Mouse (Mus musculus) hindbrain, embryonic 14.5 days (tissue): ENCODE results near the gene Pmpcb. TPM values are rescaled to one million over a fixed set of nuclear protein-coding genes. Genes with fewer than 3 reads are reported as not detected.
A peak's percentile ranks its signal among the peaks of the same experiment; 100 is the strongest.

ENCODE experiments used
- ATAC-seq: fragments of 200-750 bp; cut with Nextera tagmentation; 2 replicates; pipeline ENCODE4 v1.8.0; 2017; ENCODE audit warnings: moderate number of reproducible peaks, mild to moderate bottlenecking, moderate TSS enrichment, moderate library complexity; ENCODE audit not compliant: low FRiP score
- DNase-seq: peaks from one replicate; pipeline ENCODE4 v3.0.0-alpha.2; 2015; ENCODE audit warnings: low spot score
- H3K27ac ChIP-seq: fragments of 300-500 bp; sonication (generic); 2 replicates; pipeline ENCODE4 v1.5.1; 2014; ENCODE audit warnings: mild to moderate bottlenecking, moderate library complexity
- H3K27me3 ChIP-seq: fragments of 300-500 bp; sonication (generic); 2 replicates; pipeline ENCODE4 v1.6.1; 2014; ENCODE audit warnings: mild to moderate bottlenecking, low read length, mixed read lengths; ENCODE audit not compliant: control insufficient read depth, insufficient read depth
- H3K36me3 ChIP-seq: fragments of 300-500 bp; sonication (generic); replicated peaks from 2 replicates; pipeline ENCODE4 v1.6.1; 2014; ENCODE audit not compliant: control insufficient read depth, insufficient read depth
- H3K4me1 ChIP-seq: fragments of 300-500 bp; sonication (generic); replicated peaks from 2 replicates; pipeline ENCODE4 v1.6.1; 2014; ENCODE audit warnings: antibody characterized with exemption, low read length, mixed read lengths; ENCODE audit not compliant: control insufficient read depth, insufficient read depth
- H3K4me2 ChIP-seq: fragments of 300-500 bp; sonication (generic); replicated peaks from 2 replicates; pipeline ENCODE4 v1.6.1; 2014; ENCODE audit warnings: mild to moderate bottlenecking, moderate library complexity
- H3K4me3 ChIP-seq: fragments of 300-500 bp; sonication (generic); replicated peaks from 2 replicates; pipeline ENCODE4 v1.5.1; 2014; ENCODE audit warnings: mild to moderate bottlenecking, low read length
- H3K9ac ChIP-seq: fragments of 300-500 bp; sonication (generic); 2 replicates; pipeline ENCODE4 v1.6.1; 2014
- H3K9me3 ChIP-seq: fragments of 300-500 bp; sonication (generic); 2 replicates; pipeline ENCODE4 v1.6.1; 2016; ENCODE audit warnings: low read length; ENCODE audit not compliant: control insufficient read depth
- WGBS: fragments of 180-500 bp; shearing (Covaris S2); extraction: QIAGEN DNeasy Blood & Tissue Kit; methylation state at CpG from one replicate; pipeline ENCODE4 v1.1.7; 2014; 5-methylcytosine and 5-hydroxymethylcytosine counted together
- polyA plus RNA-seq: library from polyadenylated mRNA; unstranded; fragments of >200 nt; fragmentation: Nextera tagmentation; extraction: Ambion mirVana; gene quantifications from 2 replicates; pipeline ENCODE4 v1.2.1, GENCODE M21; 2014

Gene Pmpcb
- polyA plus RNA-seq, 1 experiment from 2014 or later = 74.8 TPM

DNA sequence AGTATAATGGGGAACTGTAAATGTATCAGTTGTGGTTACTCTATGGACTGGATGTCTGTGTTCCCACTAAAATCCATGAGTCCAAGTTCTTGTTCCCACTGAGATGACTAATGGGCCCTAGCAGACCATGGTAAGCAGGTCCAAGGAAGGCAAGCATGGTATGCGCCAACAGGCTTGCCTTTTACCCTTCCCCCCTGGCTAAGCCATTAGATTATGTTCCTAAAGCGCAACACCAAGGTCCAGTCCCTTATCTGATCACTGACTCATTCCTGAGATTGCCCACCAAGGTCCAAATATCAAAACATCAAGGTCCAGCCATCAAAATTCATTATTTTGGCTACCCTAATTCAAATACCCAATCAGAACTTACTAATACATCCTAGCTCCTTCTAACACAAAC, 17.7 kb upstream of the Pmpcb start:
- H3K4me2 ChIP-seq = no peak overlapping the region
- 89% methylated on average over 2 of the region's 2 CpGs for WGBS
- no peaks in the 10 kb centered on the region for H3K36me3 ChIP-seq

DNA sequence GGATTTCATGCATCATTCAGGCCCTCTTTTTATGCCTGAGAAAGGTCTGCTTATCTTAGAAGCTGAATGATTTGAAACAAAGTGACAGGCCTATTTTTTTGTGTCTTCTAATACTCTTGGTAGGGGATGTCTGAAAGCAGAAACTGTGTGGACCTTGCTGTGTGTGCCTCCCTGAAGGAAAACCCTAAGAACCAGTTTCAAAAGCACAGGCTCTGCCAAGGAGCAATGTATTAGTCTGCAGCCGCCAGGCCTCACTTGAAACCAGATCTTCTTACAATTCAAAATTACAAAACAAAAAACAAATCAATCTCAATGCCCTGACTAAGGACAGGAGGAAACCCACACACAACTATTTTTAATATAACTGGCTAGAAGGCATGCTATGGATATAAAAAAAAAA, 12.5 kb upstream of the Pmpcb start:
- WGBS = 33% methylated on average over 1 of the region's 1 CpGs
- no peaks in the 10 kb centered on the region for H3K27me3 ChIP-seq
- H3K4me3 ChIP-seq = no peak overlapping the region
- DNase-seq = no peak
- no peak overlapping the region for H3K9ac ChIP-seq
- no peaks in the 10 kb centered on the region for H3K9me3 ChIP-seq
- peak overlapping the region; percentile 57 for H3K27ac ChIP-seq
- H3K4me1 ChIP-seq = 0 out of 2 replicates have a peak, but pooled peaks cover 7% of the 10 kb centered on the region
- no peak overlapping the region for H3K4me2 ChIP-seq
- H3K36me3 ChIP-seq = no peaks in the 10 kb centered on the region
- no peak for ATAC-seq

More for the DNA sequence above, 17.7 kb upstream of the Pmpcb start:
- H3K27ac ChIP-seq = no peak overlapping the region
- no peaks in the 10 kb centered on the region for H3K9me3 ChIP-seq
- H3K4me3 ChIP-seq = no peak overlapping the region
- 0 out of 2 replicates have a peak, but pooled peaks cover under 1% of the 10 kb centered on the region for H3K4me1 ChIP-seq
- no peak for DNase-seq
- no peak overlapping the region for H3K9ac ChIP-seq
- H3K27me3 ChIP-seq = no peaks in the 10 kb centered on the region
- no peak for ATAC-seq

DNA sequence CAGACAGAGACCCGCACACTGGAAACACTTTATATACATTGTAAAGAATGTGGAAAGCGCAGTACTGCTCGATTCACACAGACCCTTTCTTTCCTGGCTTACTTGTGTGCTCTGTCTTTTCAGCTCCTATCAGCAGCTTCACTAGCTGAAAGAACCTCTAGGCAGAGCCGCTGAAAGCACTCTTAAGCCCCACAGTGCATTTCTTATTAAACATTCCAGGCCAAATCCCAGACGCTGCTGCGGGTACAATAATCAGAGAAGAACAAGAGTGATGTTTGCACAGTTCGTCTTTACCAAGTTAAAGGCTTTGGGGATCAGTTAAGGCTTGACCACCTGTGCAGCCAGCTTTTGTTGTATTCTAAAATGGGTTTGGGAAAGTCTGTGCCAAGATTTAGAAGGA, 12.1 kb upstream of the Pmpcb start:
- peak; percentile 55; the same call in 1 of the 2 replicates for ATAC-seq
- Histone ChIP-seq H3K4me1 (0 out of 2 replicates have a peak, but pooled peaks cover 7% of the 10 kb centered on the region), H3K27me3 (no peaks in the 10 kb centered on the region), H3K9me3 (no peaks in the 10 kb centered on the region), H3K9ac (no peak overlapping the region), H3K4me2 (no peak overlapping the region), H3K4me3 (no peak overlapping the region), H3K36me3 (no peaks in the 10 kb centered on the region), H3K27ac (peak overlapping the region; percentile 57)
- WGBS = 28% methylated on average over 7 of the region's 7 CpGs
- no peak for DNase-seq

DNA sequence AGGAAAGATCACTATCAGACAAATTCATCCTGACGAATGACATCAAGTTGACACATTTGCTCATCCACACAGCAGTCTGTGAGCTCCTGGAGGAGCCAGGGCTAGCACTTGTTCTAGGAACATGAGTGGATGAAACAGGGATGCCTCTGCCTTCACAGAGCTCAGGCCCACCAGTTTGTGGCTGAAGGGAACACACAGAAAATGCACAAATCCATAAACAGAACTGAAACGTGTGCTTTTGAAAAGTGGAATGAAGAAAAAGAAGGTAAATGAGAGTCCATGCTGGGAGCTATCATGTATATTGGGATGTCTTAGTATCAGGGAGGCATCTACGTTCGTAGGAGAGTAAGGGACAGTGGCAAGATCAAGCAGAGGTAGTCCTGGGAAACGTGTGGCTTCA, 7.8 kb upstream of the Pmpcb start:
- DNase-seq (no peak), ATAC-seq (no peak)
- no peak overlapping the region for H3K4me2 ChIP-seq
- no peaks in the 10 kb centered on the region for H3K36me3 ChIP-seq
- no peak overlapping the region for H3K4me3 ChIP-seq
- H3K9me3 ChIP-seq = no peaks in the 10 kb centered on the region
- WGBS = 86% methylated on average over 5 of the region's 5 CpGs
- no peak overlapping the region for H3K27ac ChIP-seq
- H3K9ac ChIP-seq = no peak overlapping the region
- H3K27me3 ChIP-seq = no peaks in the 10 kb centered on the region
- peaks cover 21% of the 10 kb centered on the region for H3K4me1 ChIP-seq

- Histone ChIP-seq H3K27me3 (no peaks in the 10 kb centered on the region), H3K4me3 (no peak overlapping the region), H3K4me2 (peak overlapping the region; percentile 23; the same call in 1 of the 2 replicates), H3K9ac (peak overlapping the region; percentile 40; the same call in 1 of the 2 replicates), H3K9me3 (no peaks in the 10 kb centered on the region), H3K27ac (peak overlapping the region; percentile 80), H3K4me1 (peaks cover 15% of the 10 kb centered on the region), H3K36me3 (no peaks in the 10 kb centered on the region)
- DNase-seq (no peak), ATAC-seq (peak; percentile 31; the same call in 1 of the 2 replicates)
- WGBS = 19% methylated on average over 3 of the region's 3 CpGs
Observed at GRCm38 (mm10) chr5:21732177-21732911, 4.6 kb upstream of the Pmpcb start.

GRCm38 (mm10) chr5:21732930-21733329, 4.0 kb upstream of the Pmpcb start:
- WGBS = 4% methylated on average over 8 of the region's 8 CpGs
- Histone ChIP-seq H3K27me3 (no peaks in the 10 kb centered on the region), H3K36me3 (no peaks in the 10 kb centered on the region), H3K27ac (peak overlapping the region; percentile 80), H3K9ac (peak overlapping the region; percentile 40), H3K4me1 (peaks cover 18% of the 10 kb centered on the region), H3K4me2 (peak overlapping the region; percentile 23; the same call in 1 of the 2 replicates), H3K9me3 (no peaks in the 10 kb centered on the region), H3K4me3 (no peak overlapping the region)
- ATAC-seq = peak; percentile 89
- DNase-seq = peak; percentile 69

DNA sequence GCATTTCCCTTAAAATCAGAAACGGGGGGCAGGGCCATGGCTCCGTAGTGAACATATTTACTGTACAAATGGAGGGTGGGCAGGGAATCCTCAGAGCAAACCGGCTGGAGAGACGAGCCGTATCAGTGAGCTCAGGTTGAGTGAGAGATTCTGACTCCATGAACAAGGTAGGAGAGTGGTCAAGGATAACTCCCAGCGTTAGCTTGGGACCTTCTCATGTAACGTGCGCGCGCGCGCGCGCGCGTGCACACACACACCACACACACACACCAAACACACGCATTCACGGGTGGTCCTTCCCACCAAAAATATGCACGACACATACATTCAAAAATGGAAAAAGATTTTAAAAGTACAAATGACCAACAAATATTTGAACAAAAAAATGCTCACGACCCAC, 1.8 kb upstream of the Pmpcb start:
- H3K9me3 ChIP-seq = no peaks in the 10 kb centered on the region
- H3K27me3 ChIP-seq = no peaks in the 10 kb centered on the region
- no peak for ATAC-seq
- peaks cover 17% of the 10 kb centered on the region for H3K36me3 ChIP-seq
- H3K27ac ChIP-seq = no peak overlapping the region
- WGBS = 81% methylated on average over 20 of the region's 20 CpGs
- peaks cover 21% of the 10 kb centered on the region for H3K4me1 ChIP-seq
- H3K9ac ChIP-seq = no peak overlapping the region
- DNase-seq = no peak
- H3K4me2 ChIP-seq = peak overlapping the region; percentile 14; the same call in 1 of the 2 replicates
- H3K4me3 ChIP-seq = no peak overlapping the region

DNA sequence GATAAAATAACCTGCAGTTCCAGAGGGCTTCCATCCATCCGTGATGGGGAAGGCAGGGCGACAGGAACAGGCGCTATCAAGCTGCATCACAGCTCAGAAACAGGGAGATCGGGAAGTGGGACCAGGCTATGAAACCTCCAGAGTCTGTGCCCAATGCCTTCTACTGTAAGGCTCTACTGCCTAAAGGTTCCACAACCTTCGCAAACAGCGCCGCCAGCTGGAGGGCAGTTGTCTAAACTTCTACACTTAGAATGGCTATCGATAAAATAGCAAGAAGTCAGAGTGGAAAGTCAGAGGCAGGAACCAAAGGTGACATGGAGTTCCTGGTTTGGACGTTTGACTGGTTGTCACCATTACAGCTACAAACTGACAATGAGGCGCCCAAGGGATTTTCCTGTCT, 1.4 kb upstream of the Pmpcb start:
- 29% methylated on average over 10 of the region's 10 CpGs for WGBS
- no peaks in the 10 kb centered on the region for H3K9me3 ChIP-seq
- H3K36me3 ChIP-seq = peaks cover 22% of the 10 kb centered on the region
- H3K27me3 ChIP-seq = no peaks in the 10 kb centered on the region
- H3K4me1 ChIP-seq = peaks cover 21% of the 10 kb centered on the region
- peak; percentile 62 for DNase-seq
- ATAC-seq = no peak
- H3K27ac ChIP-seq = no peak overlapping the region
- peak overlapping the region; percentile 14; the same call in 1 of the 2 replicates for H3K4me2 ChIP-seq
- H3K4me3 ChIP-seq = no peak overlapping the region
- H3K9ac ChIP-seq = no peak overlapping the region

DNA sequence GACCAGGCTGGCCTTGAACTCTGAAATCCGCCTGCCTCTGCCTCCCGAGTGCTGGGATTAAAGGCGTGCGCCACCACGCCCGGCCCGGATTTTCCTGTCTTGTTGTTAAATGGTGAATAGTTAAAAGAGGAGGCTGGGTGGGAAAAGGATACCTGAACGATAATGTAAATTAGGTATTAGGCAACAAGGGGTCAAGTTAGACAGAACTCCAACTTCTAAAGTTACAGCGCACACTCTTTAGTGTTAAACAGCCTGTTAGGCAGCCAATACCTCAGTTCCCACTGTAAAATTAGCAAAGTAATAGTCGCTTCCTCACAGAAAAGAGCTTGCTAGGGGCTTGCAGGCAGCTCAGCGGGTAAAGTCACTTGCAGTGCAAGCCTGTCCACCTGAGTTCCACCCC, 895 bp upstream of the Pmpcb start:
- H3K4me2 ChIP-seq = no peak overlapping the region
- no peaks in the 10 kb centered on the region for H3K27me3 ChIP-seq
- peaks cover 21% of the 10 kb centered on the region for H3K4me1 ChIP-seq
- no peak overlapping the region for H3K27ac ChIP-seq
- no peaks in the 10 kb centered on the region for H3K9me3 ChIP-seq
- ATAC-seq = no peak
- DNase-seq = no peak
- H3K4me3 ChIP-seq = no peak overlapping the region
- 93% methylated on average over 11 of the region's 11 CpGs for WGBS
- no peak overlapping the region for H3K9ac ChIP-seq
- H3K36me3 ChIP-seq = peaks cover 24% of the 10 kb centered on the region
